10 mouse cellular contexts compared by ENCODE assay signal in the genomic region with DNA sequence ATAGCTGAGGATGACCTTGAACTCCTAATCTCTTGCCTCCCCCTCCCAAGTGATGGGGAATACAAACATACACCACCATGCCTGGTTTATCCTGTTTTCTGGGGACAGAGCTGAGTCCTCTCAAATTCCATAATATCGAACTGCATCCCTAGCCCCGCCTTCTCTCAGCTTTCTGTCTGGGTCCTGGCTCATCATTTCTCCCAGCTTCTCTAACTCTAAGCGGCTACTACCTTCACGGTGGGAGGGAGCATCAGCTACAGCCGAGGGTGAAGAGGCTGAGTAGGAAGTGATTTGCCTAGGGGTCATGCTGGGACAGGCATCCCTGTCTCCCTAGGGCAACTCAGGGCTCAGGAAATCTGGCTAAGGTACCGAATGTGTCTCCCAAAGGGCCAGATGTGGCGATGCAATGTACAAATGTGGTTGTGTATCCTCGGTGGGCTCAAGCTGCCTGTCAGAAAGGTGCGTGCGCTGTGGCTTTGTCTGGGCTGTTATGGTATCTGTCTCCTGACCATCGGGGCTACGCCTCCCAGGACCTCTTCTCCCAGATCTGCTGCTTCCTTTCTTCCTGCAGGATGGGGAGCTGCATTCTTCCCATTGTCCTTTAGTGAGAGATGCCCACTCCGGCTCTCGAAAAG. TPM values are rescaled to one million over a fixed set of nuclear protein-coding genes. Genes with fewer than 3 reads are reported as not detected.
DNase-seq lines count a peak whose midpoint lies in the region; ATAC-seq and TF ChIP-seq lines count a peak whose summit lies in the region.
"Had no signal": no experiment of that assay in that cellular context is flagged by ENCODE, and none has a peak within 500 bp of the region (broad histone marks: within the 10 kb centered on the region; RNA-seq: fewer than 3 reads in every experiment).

No protein-coding gene starts in this region.

- H3K27ac ChIP-seq in heart, embryonic 10.5 days: peak overlapping the region; percentile 84
- no peak overlapping the region for H3K27ac ChIP-seq in heart, adult 2 months
- H3K27ac ChIP-seq in forebrain, embryonic 13.5 days: peak overlapping the region; percentile 81
- H3K27ac ChIP-seq in liver, postnatal 0 days (ENCODE audit: low read depth): no peak overlapping the region
- H3K27ac ChIP-seq: liver, embryonic 15.5 days had no signal

- H3K4me1 ChIP-seq in heart, embryonic 10.5 days: peaks cover 38% of the 10 kb centered on the region
- H3K4me1 ChIP-seq in heart, adult 2 months (ENCODE audit: control insufficient read depth, insufficient read depth, low read length): peaks cover 4% of the 10 kb centered on the region
- H3K4me1 ChIP-seq in E14TG2a.4 (replicated peaks; ENCODE audit: low read depth, low read length): peaks cover 52% of the 10 kb centered on the region
- H3K4me1 ChIP-seq in forebrain, embryonic 13.5 days: peaks cover 55% of the 10 kb centered on the region
- H3K4me1 ChIP-seq in liver, postnatal 0 days (ENCODE audit: insufficient read depth): peaks cover 15% of the 10 kb centered on the region

- TF ChIP-seq CTCF in heart, adult 2 months (IDR thresholded peaks at IDR 0.05): no peak
- no peak for TF ChIP-seq CTCF in E14TG2a.4 (conservative IDR thresholded peaks at IDR 0.05; ENCODE audit: low read length)
- no peak for TF ChIP-seq CTCF in liver, postnatal 0 days (IDR thresholded peaks at IDR 0.05; ENCODE audit: low read depth)

- H3K79me2 ChIP-seq in heart, adult 2 months (replicated peaks; ENCODE audit: control insufficient read depth, insufficient read depth, low read length): no peaks in the 10 kb centered on the region

- intact Hi-C loops in heart, adult 2 months (cut with DNase I): no loop called here

- H3K36me3 ChIP-seq in heart, embryonic 10.5 days: no peaks in the 10 kb centered on the region
- no peaks in the 10 kb centered on the region for H3K36me3 ChIP-seq in heart, adult 2 months (ENCODE audit: control insufficient read depth, insufficient read depth, low read length)
- no peaks in the 10 kb centered on the region for H3K36me3 ChIP-seq in E14TG2a.4 (ENCODE audit: insufficient read depth, low read length)
- peaks cover under 1% of the 10 kb centered on the region; the same call in 1 of the 2 replicates for H3K36me3 ChIP-seq in forebrain, embryonic 13.5 days (ENCODE audit: poor library complexity, severe bottlenecking)
- H3K36me3 ChIP-seq in liver, postnatal 0 days (replicated peaks; ENCODE audit: insufficient read depth, low read length): no peaks in the 10 kb centered on the region
- H3K36me3 ChIP-seq: G1E; liver, embryonic 15.5 days had no signal

- H3K9ac ChIP-seq in heart, adult 2 months (ENCODE audit: low read depth, low read length): no peak overlapping the region
- H3K9ac ChIP-seq in forebrain, embryonic 13.5 days: peak overlapping the region; percentile 90
- no peak overlapping the region for H3K9ac ChIP-seq in liver, postnatal 0 days (replicated peaks)
- H3K9ac ChIP-seq: liver, embryonic 15.5 days had no signal

- no peaks in the 10 kb centered on the region for H3K9me3 ChIP-seq in heart, embryonic 10.5 days
- H3K9me3 ChIP-seq in E14TG2a.4 (ENCODE audit: low read length): no peaks in the 10 kb centered on the region
- no peaks in the 10 kb centered on the region for H3K9me3 ChIP-seq in forebrain, embryonic 13.5 days (replicated peaks)
- no peaks in the 10 kb centered on the region for H3K9me3 ChIP-seq in liver, postnatal 0 days (ENCODE audit: low read length)
- H3K9me3 ChIP-seq: G1E; liver, embryonic 15.5 days had no signal

- no peak for TF ChIP-seq EP300 in heart, adult 2 months (IDR thresholded peaks at IDR 0.05; ENCODE audit: insufficient read depth, low read depth, low read length)
- TF ChIP-seq EP300 in liver, postnatal 0 days (IDR thresholded peaks at IDR 0.05; ENCODE audit: low read depth): no peak

- ATAC-seq in forebrain, embryonic 13.5 days: peak; percentile 3; the same call in 1 of the 2 replicates
- no peak for ATAC-seq in liver, postnatal 0 days

- peaks cover 77% of the 10 kb centered on the region for H3K27me3 ChIP-seq in heart, embryonic 10.5 days (ENCODE audit: insufficient read depth, poor library complexity, severe bottlenecking)
- peaks cover 3% of the 10 kb centered on the region; the same call in 1 of the 2 replicates for H3K27me3 ChIP-seq in heart, adult 2 months (ENCODE audit: control insufficient read depth, insufficient read depth, low read length)
- H3K27me3 ChIP-seq in E14TG2a.4 (ENCODE audit: insufficient read depth, low read length): peaks cover 89% of the 10 kb centered on the region
- H3K27me3 ChIP-seq in forebrain, embryonic 13.5 days: peaks cover 30% of the 10 kb centered on the region
- H3K27me3 ChIP-seq in liver, postnatal 0 days (ENCODE audit: insufficient read depth, low read length): peaks cover 36% of the 10 kb centered on the region

- peak overlapping the region; percentile 76 for H3K4me3 ChIP-seq in heart, embryonic 10.5 days
- H3K4me3 ChIP-seq in heart, adult 2 months: no peak overlapping the region; the same call in 1 of the 2 replicates
- peak overlapping the region; percentile 78 for H3K4me3 ChIP-seq in E14TG2a.4 (replicated peaks; ENCODE audit: low read length)
- peak overlapping the region; percentile 64 for H3K4me3 ChIP-seq in forebrain, embryonic 13.5 days
- no peak overlapping the region for H3K4me3 ChIP-seq in liver, postnatal 0 days (ENCODE audit: low read depth, low read length)

- peak overlapping the region; percentile 94 for H3K4me2 ChIP-seq in forebrain, embryonic 13.5 days
- 0 out of 2 replicates have a peak overlapping the region, but pooled peaks have one; percentile 78 for H3K4me2 ChIP-seq in liver, postnatal 0 days (ENCODE audit: low read depth, low read length)

- no peak for DNase-seq in heart, embryonic 10.5 days (ENCODE audit: low spot score)
- no peak for DNase-seq in heart, adult 2 months
- DNase-seq in liver, postnatal 0 days: no peak
- no peak for DNase-seq in frontal cortex, adult 2 months (ENCODE audit: extremely low spot score in 1 of 2, low spot score in 1 of 2)
- DNase-seq in layer of hippocampus, adult 18-20 months (ENCODE audit: low spot score in 2 of 2): no peak
- no peak for DNase-seq in spleen, postnatal 14 days (ENCODE audit: low spot score in 2 of 2)

- no peak for TF ChIP-seq POLR2A in heart, adult 2 months (IDR thresholded peaks at IDR 0.05; ENCODE audit: insufficient read depth, low read depth, low read length)

- WGBS in heart, embryonic 10.5 days: 3% methylated on average over 14 of the region's 14 CpGs
- 10% methylated on average over 14 of the region's 14 CpGs for WGBS in heart, adult 2 months
- WGBS in forebrain, embryonic 13.5 days: 3% methylated on average over 14 of the region's 14 CpGs
- 6% methylated on average over 14 of the region's 14 CpGs for WGBS in liver, postnatal 0 days (ENCODE audit: insufficient replicate concordance)

RNA-seq across cellular contexts. Expression of gene Lrrc75b, which starts 1.0 kb away (rescaled TPM):
- polyA plus RNA-seq in heart, embryonic 10.5 days (2016; fragmentation: Nextera tagmentation; extraction: Ambion mirVana): 0.78 and 1.1 TPM in 2 replicates
- under 1 TPM; 0.66 to 0.84 TPM for total RNA-seq in heart, adult 2 months (2021)
- polyA plus RNA-seq in heart, adult 2 months (2012; rRNA removed): 1.00 and 1.3 TPM in 2 replicates
- polyA plus RNA-seq in forebrain, embryonic 13.5 days (2015; fragmentation: Nextera tagmentation; extraction: Ambion mirVana): 10.4 and 11.7 TPM in 2 replicates
- polyA plus RNA-seq in liver, postnatal 0 days (2015; fragmentation: Nextera tagmentation; extraction: Ambion mirVana): 0.05 and 0.06 TPM in 2 replicates
- polyA plus RNA-seq in frontal cortex, adult 2 months (2012; rRNA removed): 8.4 and 8.7 TPM in 2 replicates
- total RNA-seq in layer of hippocampus, adult 18-20 months (2021): 10 to 100 TPM; 10.3 to 12.9 TPM
- polyA plus RNA-seq: G1E had no signal

RNA-seq across cellular contexts. Expression of gene Ggt1, which starts 2.2 kb away (rescaled TPM):
- 0.27 and 1.9 TPM in 2 replicates for polyA plus RNA-seq in heart, embryonic 10.5 days (2016; fragmentation: Nextera tagmentation; extraction: Ambion mirVana)
- total RNA-seq in heart, adult 2 months (2021): under 1 TPM in 1 of 2 experiments, not detected in 1; 0.31 TPM
- 0.35 TPM in 1 of 2 replicates, not detected in the other for polyA plus RNA-seq in heart, adult 2 months (2012; rRNA removed)
- 1.1 and 2.3 TPM in 2 replicates for polyA plus RNA-seq in forebrain, embryonic 13.5 days (2015; fragmentation: Nextera tagmentation; extraction: Ambion mirVana)
- 27.4 and 28.6 TPM in 2 replicates for polyA plus RNA-seq in liver, postnatal 0 days (2015; fragmentation: Nextera tagmentation; extraction: Ambion mirVana)
- 4.2 and 4.8 TPM in 2 replicates for polyA plus RNA-seq in frontal cortex, adult 2 months (2012; rRNA removed)
- total RNA-seq in layer of hippocampus, adult 18-20 months (2021): 1 to 10 TPM; 2.6 to 2.8 TPM
- total RNA-seq: G1E had no signal
- polyA plus RNA-seq: G1E had no signal

RNA-seq across cellular contexts. Expression of gene Ggt5, which starts 30.0 kb away (rescaled TPM):
- 1.4 and 4.9 TPM in 2 replicates for polyA plus RNA-seq in heart, embryonic 10.5 days (2016; fragmentation: Nextera tagmentation; extraction: Ambion mirVana)
- 1 to 10 TPM; 3.8 to 7.9 TPM for total RNA-seq in heart, adult 2 months (2021)
- 41.9 TPM in 2 replicates for polyA plus RNA-seq in heart, adult 2 months (2012; rRNA removed)
- 1.4 and 2.8 TPM in 2 replicates for polyA plus RNA-seq in forebrain, embryonic 13.5 days (2015; fragmentation: Nextera tagmentation; extraction: Ambion mirVana)
- 0.81 and 1.4 TPM in 2 replicates for polyA plus RNA-seq in liver, postnatal 0 days (2015; fragmentation: Nextera tagmentation; extraction: Ambion mirVana)
- 3.2 and 4.7 TPM in 2 replicates for polyA plus RNA-seq in frontal cortex, adult 2 months (2012; rRNA removed)
- 1 to 10 TPM; 1.6 to 2.1 TPM for total RNA-seq in layer of hippocampus, adult 18-20 months (2021)
- polyA plus RNA-seq: G1E had no signal

RNA-seq across cellular contexts. Expression of gene Gucd1, which starts 41.4 kb away (rescaled TPM):
- 24.0 and 28.8 TPM in 2 replicates for polyA plus RNA-seq in heart, embryonic 10.5 days (2016; fragmentation: Nextera tagmentation; extraction: Ambion mirVana)
- 10 to 100 TPM; 33.2 to 37.7 TPM for total RNA-seq in heart, adult 2 months (2021)
- polyA plus RNA-seq in heart, adult 2 months (2012; rRNA removed): 44.7 and 50.3 TPM in 2 replicates
- polyA plus RNA-seq in forebrain, embryonic 13.5 days (2015; fragmentation: Nextera tagmentation; extraction: Ambion mirVana): 21.1 and 24.9 TPM in 2 replicates
- 45.2 and 45.6 TPM in 2 replicates for polyA plus RNA-seq in liver, postnatal 0 days (2015; fragmentation: Nextera tagmentation; extraction: Ambion mirVana)
- polyA plus RNA-seq in frontal cortex, adult 2 months (2012; rRNA removed): 15.9 and 17.2 TPM in 2 replicates
- 10 to 100 TPM; 12.8 TPM for total RNA-seq in layer of hippocampus, adult 18-20 months (2021)

RNA-seq across cellular contexts. Expression of gene Snrpd3, which starts 41.8 kb away (rescaled TPM):
- polyA plus RNA-seq in heart, embryonic 10.5 days (2016; fragmentation: Nextera tagmentation; extraction: Ambion mirVana): 139 and 148 TPM in 2 replicates
- total RNA-seq in heart, adult 2 months (2021): 10 to 100 TPM; 61.1 to 65.8 TPM
- polyA plus RNA-seq in heart, adult 2 months (2012; rRNA removed): 20.8 and 24.8 TPM in 2 replicates
- 188 and 198 TPM in 2 replicates for polyA plus RNA-seq in forebrain, embryonic 13.5 days (2015; fragmentation: Nextera tagmentation; extraction: Ambion mirVana)
- polyA plus RNA-seq in liver, postnatal 0 days (2015; fragmentation: Nextera tagmentation; extraction: Ambion mirVana): 51.9 and 58.8 TPM in 2 replicates
- polyA plus RNA-seq in frontal cortex, adult 2 months (2012; rRNA removed): 33.8 and 34.6 TPM in 2 replicates
- total RNA-seq in layer of hippocampus, adult 18-20 months (2021): 10 to 100 TPM; 63.1 to 67.3 TPM

Comparison
In these comparisons a context has a peak if more than half of its experiments do, and no peak if none do; other contexts are left out.
1. H3K27ac ChIP-seq: peak in heart, embryonic 10.5 days (single experiment) and forebrain, embryonic 13.5 days (single experiment); none in heart, adult 2 months (single experiment) and liver, postnatal 0 days (single experiment).
2. H3K4me3 ChIP-seq: peak in heart, embryonic 10.5 days (single experiment), E14TG2a.4 (single experiment) and forebrain, embryonic 13.5 days (single experiment); none in heart, adult 2 months (single experiment) and liver, postnatal 0 days (single experiment).